Mouse (Mus musculus) liver, embryonic 12.5 days (tissue): Measurements from ENCODE around the gene Dhrs2. TPM values are rescaled to one million over a fixed set of nuclear protein-coding genes. Genes with fewer than 3 reads are reported as not detected.

Source experiments
- ATAC-seq: fragments of 200-750 bp; cut with Nextera tagmentation; 2 replicates; pipeline ENCODE4 v1.8.0; 2017; ENCODE audit warnings: moderate number of reproducible peaks, mild to moderate bottlenecking, moderate library complexity
- H3K27ac ChIP-seq: fragments of 300-500 bp; sonication (generic); 2 replicates; pipeline ENCODE4 v1.5.1; 2016; ENCODE audit warnings: mild to moderate bottlenecking
- H3K27me3 ChIP-seq: fragments of 300-500 bp; sonication (generic); replicated peaks from 2 replicates; pipeline ENCODE4 v1.6.1; 2016; ENCODE audit warnings: mild to moderate bottlenecking, moderate library complexity
- H3K36me3 ChIP-seq: fragments of 300-500 bp; sonication (generic); 2 replicates; pipeline ENCODE4 v1.6.1; 2016; ENCODE audit warnings: mild to moderate bottlenecking, moderate library complexity
- H3K4me1 ChIP-seq: fragments of 300-500 bp; sonication (generic); 2 replicates; pipeline ENCODE4 v1.6.1; 2016
- H3K4me2 ChIP-seq: fragments of 300-500 bp; sonication (generic); 2 replicates; pipeline ENCODE4 v1.6.1; 2016; ENCODE audit warnings: mild to moderate bottlenecking, moderate library complexity
- H3K4me3 ChIP-seq: fragments of 300-500 bp; sonication (generic); 2 replicates; pipeline ENCODE4 v1.5.1; 2016; ENCODE audit warnings: mild to moderate bottlenecking, moderate library complexity
- H3K9ac ChIP-seq: fragments of 300-500 bp; sonication (generic); 2 replicates; pipeline ENCODE4 v1.6.1; 2016; ENCODE audit warnings: mild to moderate bottlenecking, moderate library complexity
- H3K9me3 ChIP-seq: fragments of 300-500 bp; sonication (generic); replicated peaks from 2 replicates; pipeline ENCODE4 v1.6.1; 2016; ENCODE audit warnings: mild to moderate bottlenecking, moderate library complexity
- WGBS: fragments of 180-500 bp; shearing (Covaris S2); methylation state at CpG from one replicate; pipeline ENCODE4 v1.1.7; 2016; ENCODE audit not compliant: insufficient replicate concordance; 5-methylcytosine and 5-hydroxymethylcytosine counted together
- polyA plus RNA-seq: library from polyadenylated mRNA; unstranded; fragments of >200 nt; fragmentation: Nextera tagmentation; extraction: Ambion mirVana; gene quantifications from 2 replicates; pipeline ENCODE4 v1.2.1, GENCODE M21; 2016

Gene Dhrs2
- not detected in 2 replicates for polyA plus RNA-seq

- WGBS, result 66% methylated on average over 9 of the region's 9 CpGs
Measured at GRCm38 (mm10) chr14:55221707-55222106, at the start of gene Dhrs2. Dhrs2 (plus strand) TSS chr14:55222007.

GRCm38 (mm10) chr14:55174164-55174563, 47.6 kb upstream of the Dhrs2 start:
- Histone ChIP-seq H3K9me3 (no peaks in the 10 kb centered on the region), H3K27ac (no peak overlapping the region), H3K36me3 (no peaks in the 10 kb centered on the region), H3K27me3 (peaks cover 22% of the 10 kb centered on the region; the same call in 1 of the 2 replicates), H3K4me1 (no peaks in the 10 kb centered on the region), H3K9ac (no peak overlapping the region), H3K4me3 (no peak overlapping the region), H3K4me2 (no peak overlapping the region)
- ATAC-seq, result no peak
- WGBS, result 52% methylated on average over 6 of the region's 6 CpGs

More at GRCm38 (mm10) chr14:55221707-55222106, at the start of gene Dhrs2:
- Histone ChIP-seq H3K4me3 (no peak within 1 kb of the TSS), H3K9me3 (no peaks in the 10 kb centered on the region), H3K27me3 (no peaks in the 10 kb centered on the region; the same call in 1 of the 2 replicates), H3K4me2 (no peak within 1 kb of the TSS), H3K9ac (no peak within 1 kb of the TSS), H3K27ac (no peak within 1 kb of the TSS), H3K4me1 (no peaks in the 10 kb centered on the region), H3K36me3 (no peaks in the 10 kb centered on the region)
- ATAC-seq, result no peak

GRCm38 (mm10) chr14:55177274-55177673, 44.5 kb upstream of the Dhrs2 start:
- WGBS, result 25% methylated on average over 5 of the region's 5 CpGs
- H3K4me1 ChIP-seq, result no peaks in the 10 kb centered on the region
- peaks cover 21% of the 10 kb centered on the region; the same call in 1 of the 2 replicates for H3K27me3 ChIP-seq
- H3K9me3 ChIP-seq, result no peaks in the 10 kb centered on the region
- H3K27ac ChIP-seq, result no peak overlapping the region
- no peak overlapping the region for H3K4me3 ChIP-seq
- no peak for ATAC-seq
- no peaks in the 10 kb centered on the region for H3K36me3 ChIP-seq
- H3K4me2 ChIP-seq, result no peak overlapping the region
- H3K9ac ChIP-seq, result no peak overlapping the region

GRCm38 (mm10) chr14:55180951-55181350, 40.9 kb upstream of the Dhrs2 start:
- no peak for ATAC-seq
- no peaks in the 10 kb centered on the region for H3K36me3 ChIP-seq
- no peak overlapping the region for H3K4me3 ChIP-seq
- WGBS, result 40% methylated on average over 3 of the region's 3 CpGs
- no peak overlapping the region for H3K9ac ChIP-seq
- H3K27ac ChIP-seq, result no peak overlapping the region
- H3K9me3 ChIP-seq, result no peaks in the 10 kb centered on the region
- H3K27me3 ChIP-seq, result peaks cover 17% of the 10 kb centered on the region; the same call in 1 of the 2 replicates
- H3K4me1 ChIP-seq, result no peaks in the 10 kb centered on the region
- no peak overlapping the region for H3K4me2 ChIP-seq

- H3K9ac ChIP-seq, result no peak overlapping the region
- no peaks in the 10 kb centered on the region for H3K9me3 ChIP-seq
- no peaks in the 10 kb centered on the region for H3K36me3 ChIP-seq
- no peaks in the 10 kb centered on the region for H3K4me1 ChIP-seq
- no peak overlapping the region for H3K27ac ChIP-seq
- no peak for ATAC-seq
- no peak overlapping the region for H3K4me2 ChIP-seq
- no peak overlapping the region for H3K4me3 ChIP-seq
- peaks cover 14% of the 10 kb centered on the region; the same call in 1 of the 2 replicates for H3K27me3 ChIP-seq
- WGBS, result 75% methylated on average over 3 of the region's 3 CpGs
Measured at GRCm38 (mm10) chr14:55183231-55183630, 38.6 kb upstream of the Dhrs2 start.

- ATAC-seq, result no peak
- Histone ChIP-seq H3K36me3 (no peaks in the 10 kb centered on the region), H3K27ac (no peak overlapping the region), H3K4me1 (no peaks in the 10 kb centered on the region), H3K9ac (no peak overlapping the region), H3K4me2 (no peak overlapping the region), H3K27me3 (peaks cover 22% of the 10 kb centered on the region; the same call in 1 of the 2 replicates), H3K9me3 (no peaks in the 10 kb centered on the region), H3K4me3 (no peak overlapping the region)
- WGBS, result 64% methylated on average over 3 of the region's 3 CpGs
Measured at GRCm38 (mm10) chr14:55184640-55185145, 37.1 kb upstream of the Dhrs2 start.

- no peaks in the 10 kb centered on the region for H3K36me3 ChIP-seq
- H3K4me3 ChIP-seq, result no peak overlapping the region
- no peak overlapping the region for H3K4me2 ChIP-seq
- H3K9me3 ChIP-seq, result no peaks in the 10 kb centered on the region
- H3K27ac ChIP-seq, result no peak overlapping the region
- no peak for ATAC-seq
- no peaks in the 10 kb centered on the region for H3K4me1 ChIP-seq
- no peak overlapping the region for H3K9ac ChIP-seq
- 15% methylated on average over 4 of the region's 4 CpGs for WGBS
- H3K27me3 ChIP-seq, result peaks cover 31% of the 10 kb centered on the region
Measured at GRCm38 (mm10) chr14:55188491-55188890, 33.3 kb upstream of the Dhrs2 start.

- H3K4me3 ChIP-seq, result no peak overlapping the region
- no peak overlapping the region for H3K27ac ChIP-seq
- no peak overlapping the region for H3K4me2 ChIP-seq
- H3K4me1 ChIP-seq, result no peaks in the 10 kb centered on the region
- no peak overlapping the region for H3K9ac ChIP-seq
- peaks cover 34% of the 10 kb centered on the region for H3K27me3 ChIP-seq
- 55% methylated on average over 9 of the region's 9 CpGs for WGBS
- ATAC-seq, result no peak
- no peaks in the 10 kb centered on the region for H3K36me3 ChIP-seq
- H3K9me3 ChIP-seq, result no peaks in the 10 kb centered on the region
Measured at GRCm38 (mm10) chr14:55189351-55189769, 32.4 kb upstream of the Dhrs2 start.

- 31% methylated on average over 8 of the region's 8 CpGs for WGBS
- Histone ChIP-seq H3K27ac (no peak overlapping the region), H3K4me2 (no peak overlapping the region), H3K27me3 (peaks cover 29% of the 10 kb centered on the region), H3K36me3 (no peaks in the 10 kb centered on the region), H3K9ac (no peak overlapping the region), H3K4me3 (no peak overlapping the region), H3K4me1 (no peaks in the 10 kb centered on the region), H3K9me3 (no peaks in the 10 kb centered on the region)
- no peak for ATAC-seq
Measured at GRCm38 (mm10) chr14:55193354-55193753, 28.5 kb upstream of the Dhrs2 start.

- Histone ChIP-seq H3K4me3 (no peak overlapping the region), H3K9me3 (no peaks in the 10 kb centered on the region), H3K4me2 (no peak overlapping the region), H3K27me3 (peaks cover 23% of the 10 kb centered on the region), H3K9ac (no peak overlapping the region), H3K27ac (no peak overlapping the region), H3K36me3 (no peaks in the 10 kb centered on the region), H3K4me1 (no peaks in the 10 kb centered on the region)
- 43% methylated on average over 14 of the region's 14 CpGs for WGBS
- ATAC-seq, result no peak
Measured at GRCm38 (mm10) chr14:55193876-55194635, 27.8 kb upstream of the Dhrs2 start.

- ATAC-seq, result no peak
- no peaks in the 10 kb centered on the region for H3K4me1 ChIP-seq
- no peaks in the 10 kb centered on the region for H3K36me3 ChIP-seq
- H3K9me3 ChIP-seq, result no peaks in the 10 kb centered on the region
- no peak overlapping the region for H3K27ac ChIP-seq
- 50% methylated on average over 6 of the region's 6 CpGs for WGBS
- no peak overlapping the region for H3K9ac ChIP-seq
- no peak overlapping the region for H3K4me3 ChIP-seq
- H3K4me2 ChIP-seq, result no peak overlapping the region
- peaks cover 17% of the 10 kb centered on the region for H3K27me3 ChIP-seq
Measured at GRCm38 (mm10) chr14:55194786-55195185, 27.0 kb upstream of the Dhrs2 start.

GRCm38 (mm10) chr14:55197121-55197520, 24.7 kb upstream of the Dhrs2 start:
- ATAC-seq, result no peak
- peaks cover 13% of the 10 kb centered on the region for H3K27me3 ChIP-seq
- WGBS, result 16% methylated on average over 2 of the region's 2 CpGs
- H3K27ac ChIP-seq, result no peak overlapping the region
- no peak overlapping the region for H3K4me2 ChIP-seq
- no peaks in the 10 kb centered on the region for H3K36me3 ChIP-seq
- no peaks in the 10 kb centered on the region for H3K9me3 ChIP-seq
- no peaks in the 10 kb centered on the region for H3K4me1 ChIP-seq
- no peak overlapping the region for H3K4me3 ChIP-seq
- H3K9ac ChIP-seq, result no peak overlapping the region
